Mouse (Mus musculus) embryonic facial prominence, embryonic 13.5 days (tissue): ENCODE data around the gene Cdkal1. TPM values are rescaled to one million over a fixed set of nuclear protein-coding genes. Genes with fewer than 3 reads are reported as not detected.

Experiments used
- ATAC-seq: fragments of 200-750 bp; cut with Nextera tagmentation; 2 replicates; pipeline ENCODE4 v1.8.0; 2017; ENCODE audit warnings: low read depth; ENCODE audit not compliant: insufficient number of reproducible peaks, insufficient read depth, low FRiP score, low TSS enrichment
- H3K27ac ChIP-seq: fragments of 300-500 bp; sonication (generic); 2 replicates; pipeline ENCODE4 v1.5.1; 2015; ENCODE audit warnings: moderate library complexity, mild to moderate bottlenecking, inconsistent platforms
- H3K27me3 ChIP-seq: fragments of 300-500 bp; sonication (generic); 2 replicates; pipeline ENCODE4 v1.6.1; 2015; ENCODE audit warnings: mild to moderate bottlenecking, inconsistent platforms
- H3K36me3 ChIP-seq: fragments of 300-500 bp; sonication (generic); 2 replicates; pipeline ENCODE4 v1.6.1; 2015; ENCODE audit warnings: mild to moderate bottlenecking, inconsistent platforms
- H3K4me1 ChIP-seq: fragments of 300-500 bp; sonication (generic); 2 replicates; pipeline ENCODE4 v1.6.1; 2015; ENCODE audit warnings: inconsistent platforms
- H3K4me2 ChIP-seq: fragments of 300-500 bp; sonication (generic); 2 replicates; pipeline ENCODE4 v1.6.1; 2015; ENCODE audit warnings: moderate library complexity, mild to moderate bottlenecking, inconsistent platforms
- H3K4me3 ChIP-seq: fragments of 300-500 bp; sonication (generic); 2 replicates; pipeline ENCODE4 v1.5.1; 2015; ENCODE audit warnings: mild to moderate bottlenecking, inconsistent platforms
- H3K9ac ChIP-seq: fragments of 300-500 bp; sonication (generic); 2 replicates; pipeline ENCODE4 v1.6.1; 2015; ENCODE audit warnings: mild to moderate bottlenecking, inconsistent platforms
- H3K9me3 ChIP-seq: fragments of 300-500 bp; sonication (generic); 2 replicates; pipeline ENCODE4 v1.6.1; 2016; ENCODE audit warnings: inconsistent platforms
- WGBS: fragments of 180-500 bp; shearing (Covaris S2); methylation state at CpG from one replicate; pipeline ENCODE4 v1.1.7; 2015; ENCODE audit warnings: mixed read lengths; 5-methylcytosine and 5-hydroxymethylcytosine counted together
- polyA plus RNA-seq: library from polyadenylated mRNA; unstranded; fragments of >200 nt; fragmentation: Nextera tagmentation; extraction: Ambion mirVana; gene quantifications from 2 replicates; pipeline ENCODE4 v1.2.1, GENCODE M21; 2015

Cdkal1 gene
- polyA plus RNA-seq: 34.0 and 37.7 TPM in 2 replicates

- H3K27me3 ChIP-seq: no peaks in the 10 kb centered on the region
- H3K9me3 ChIP-seq: no peaks in the 10 kb centered on the region
- peak within 1 kb of the TSS; percentile 90 for H3K27ac ChIP-seq
- peaks cover 9% of the 10 kb centered on the region for H3K36me3 ChIP-seq
- peaks cover 9% of the 10 kb centered on the region for H3K4me1 ChIP-seq
- peak within 1 kb of the TSS; percentile 85 for H3K9ac ChIP-seq
- ATAC-seq: no peak
- under 1% methylated on average over 33 of the region's 33 CpGs for WGBS
- H3K4me3 ChIP-seq: peak within 1 kb of the TSS; percentile 88
- peak within 1 kb of the TSS; percentile 61 for H3K4me2 ChIP-seq
Observed at GRCm38 (mm10) chr13:29855281-29856031, at the start of gene Cdkal1. Cdkal1 (minus strand) TSS chr13:29855674.

- Histone ChIP-seq H3K4me1 (no peaks in the 10 kb centered on the region), H3K9me3 (peaks cover 14% of the 10 kb centered on the region), H3K4me3 (no peak overlapping the region), H3K27ac (no peak overlapping the region), H3K27me3 (no peaks in the 10 kb centered on the region), H3K36me3 (peaks cover 47% of the 10 kb centered on the region), H3K9ac (no peak overlapping the region), H3K4me2 (no peak overlapping the region)
- WGBS: 97% methylated on average over 1 of the region's 1 CpGs
- no peak for ATAC-seq
Observed at GRCm38 (mm10) chr13:29903341-29903740, 47.9 kb upstream of the Cdkal1 start.

- H3K27me3 ChIP-seq: no peaks in the 10 kb centered on the region
- 94% methylated on average over 1 of the region's 1 CpGs for WGBS
- H3K4me1 ChIP-seq: no peaks in the 10 kb centered on the region
- ATAC-seq: no peak
- H3K4me2 ChIP-seq: no peak overlapping the region
- peaks cover 40% of the 10 kb centered on the region for H3K36me3 ChIP-seq
- H3K9ac ChIP-seq: no peak overlapping the region
- peaks cover 17% of the 10 kb centered on the region for H3K9me3 ChIP-seq
- H3K4me3 ChIP-seq: no peak overlapping the region
- no peak overlapping the region for H3K27ac ChIP-seq
Observed at GRCm38 (mm10) chr13:29902676-29903075, 47.2 kb upstream of the Cdkal1 start.

- ATAC-seq: no peak
- H3K36me3 ChIP-seq: peaks cover 31% of the 10 kb centered on the region
- H3K27ac ChIP-seq: no peak overlapping the region
- H3K9ac ChIP-seq: no peak overlapping the region
- peaks cover 19% of the 10 kb centered on the region for H3K9me3 ChIP-seq
- H3K4me3 ChIP-seq: no peak overlapping the region
- 72% methylated on average over 4 of the region's 4 CpGs for WGBS
- H3K4me1 ChIP-seq: no peaks in the 10 kb centered on the region
- H3K27me3 ChIP-seq: no peaks in the 10 kb centered on the region
- no peak overlapping the region for H3K4me2 ChIP-seq
Observed at GRCm38 (mm10) chr13:29901641-29902040, 46.2 kb upstream of the Cdkal1 start.

- H3K4me2 ChIP-seq: no peak overlapping the region
- ATAC-seq: no peak
- no peak overlapping the region for H3K9ac ChIP-seq
- H3K36me3 ChIP-seq: no peaks in the 10 kb centered on the region
- 93% methylated on average over 3 of the region's 3 CpGs for WGBS
- no peak overlapping the region for H3K27ac ChIP-seq
- H3K4me3 ChIP-seq: no peak overlapping the region
- H3K9me3 ChIP-seq: no peaks in the 10 kb centered on the region
- peaks cover 3% of the 10 kb centered on the region; the same call in 1 of the 2 replicates for H3K4me1 ChIP-seq
- H3K27me3 ChIP-seq: no peaks in the 10 kb centered on the region
Observed at GRCm38 (mm10) chr13:29866780-29867179, 11.3 kb upstream of the Cdkal1 start.

- Histone ChIP-seq H3K4me3 (no peak overlapping the region), H3K4me2 (peak overlapping the region; percentile 11; the same call in 1 of the 2 replicates), H3K36me3 (no peaks in the 10 kb centered on the region), H3K9ac (0 out of 2 replicates have a peak overlapping the region, but pooled peaks have one; percentile 32), H3K27me3 (no peaks in the 10 kb centered on the region), H3K27ac (peak overlapping the region; percentile 51; the same call in 1 of the 2 replicates), H3K4me1 (peaks cover 3% of the 10 kb centered on the region; the same call in 1 of the 2 replicates), H3K9me3 (no peaks in the 10 kb centered on the region)
- WGBS: 24% methylated on average over 6 of the region's 6 CpGs
- ATAC-seq: no peak
Observed at GRCm38 (mm10) chr13:29864331-29864730, 8.9 kb upstream of the Cdkal1 start.

GRCm38 (mm10) chr13:29860087-29860486, 4.6 kb upstream of the Cdkal1 start:
- WGBS: 59% methylated on average over 2 of the region's 2 CpGs

GRCm38 (mm10) chr13:29857436-29857835, 2.0 kb upstream of the Cdkal1 start:
- ATAC-seq: no peak
- no peak overlapping the region for H3K27ac ChIP-seq
- H3K9me3 ChIP-seq: no peaks in the 10 kb centered on the region
- WGBS: 16% methylated on average over 4 of the region's 4 CpGs
- H3K36me3 ChIP-seq: no peaks in the 10 kb centered on the region
- no peak overlapping the region for H3K9ac ChIP-seq
- peaks cover 9% of the 10 kb centered on the region for H3K4me1 ChIP-seq
- H3K27me3 ChIP-seq: no peaks in the 10 kb centered on the region
- H3K4me2 ChIP-seq: no peak overlapping the region
- no peak overlapping the region for H3K4me3 ChIP-seq

More at GRCm38 (mm10) chr13:29860087-29860486, 4.6 kb upstream of the Cdkal1 start:
- Histone ChIP-seq H3K27ac (no peak overlapping the region), H3K4me2 (no peak overlapping the region), H3K4me3 (no peak overlapping the region), H3K4me1 (peaks cover 3% of the 10 kb centered on the region; the same call in 1 of the 2 replicates), H3K27me3 (no peaks in the 10 kb centered on the region), H3K36me3 (no peaks in the 10 kb centered on the region), H3K9ac (no peak overlapping the region), H3K9me3 (no peaks in the 10 kb centered on the region)
- no peak for ATAC-seq

- Histone ChIP-seq H3K4me1 (peaks cover 9% of the 10 kb centered on the region), H3K27me3 (no peaks in the 10 kb centered on the region), H3K4me2 (peak overlapping the region; percentile 61), H3K9me3 (no peaks in the 10 kb centered on the region), H3K4me3 (peak overlapping the region; percentile 88), H3K9ac (peak overlapping the region; percentile 85), H3K36me3 (peaks cover 12% of the 10 kb centered on the region), H3K27ac (peak overlapping the region; percentile 90)
- ATAC-seq: no peak
- WGBS: 3% methylated on average over 5 of the region's 5 CpGs
Observed at GRCm38 (mm10) chr13:29854876-29855275, 598 bp downstream of the Cdkal1 start.

- no peak overlapping the region for H3K4me3 ChIP-seq
- 47% methylated on average over 5 of the region's 5 CpGs for WGBS
Observed at GRCm38 (mm10) chr13:29838409-29839047, 16.9 kb downstream of the Cdkal1 start.

GRCm38 (mm10) chr13:29835170-29835569, 20.3 kb downstream of the Cdkal1 start:
- Histone ChIP-seq H3K9me3 (no peaks in the 10 kb centered on the region), H3K4me3 (no peak overlapping the region), H3K27ac (no peak overlapping the region), H3K27me3 (no peaks in the 10 kb centered on the region), H3K36me3 (peaks cover 11% of the 10 kb centered on the region; the same call in 1 of the 2 replicates), H3K4me2 (no peak overlapping the region), H3K4me1 (no peaks in the 10 kb centered on the region), H3K9ac (no peak overlapping the region)
- 28% methylated on average over 4 of the region's 4 CpGs for WGBS
- ATAC-seq: no peak

More at GRCm38 (mm10) chr13:29838409-29839047, 16.9 kb downstream of the Cdkal1 start:
- no peaks in the 10 kb centered on the region for H3K4me1 ChIP-seq
- H3K9ac ChIP-seq: no peak overlapping the region
- no peak overlapping the region for H3K4me2 ChIP-seq
- no peak for ATAC-seq
- H3K27me3 ChIP-seq: no peaks in the 10 kb centered on the region
- no peak overlapping the region for H3K27ac ChIP-seq
- peaks cover 26% of the 10 kb centered on the region for H3K36me3 ChIP-seq
- no peaks in the 10 kb centered on the region for H3K9me3 ChIP-seq
